Mouse (Mus musculus): ENCODE results near the gene Dlg2.

Dlg2 gene

GRCm38 (mm10) chr7:91576216-91576615 is 1099.7 kb downstream of the Dlg2 start:
- no peak for DNase-seq (ENCODE audit: low spot score)

DNA sequence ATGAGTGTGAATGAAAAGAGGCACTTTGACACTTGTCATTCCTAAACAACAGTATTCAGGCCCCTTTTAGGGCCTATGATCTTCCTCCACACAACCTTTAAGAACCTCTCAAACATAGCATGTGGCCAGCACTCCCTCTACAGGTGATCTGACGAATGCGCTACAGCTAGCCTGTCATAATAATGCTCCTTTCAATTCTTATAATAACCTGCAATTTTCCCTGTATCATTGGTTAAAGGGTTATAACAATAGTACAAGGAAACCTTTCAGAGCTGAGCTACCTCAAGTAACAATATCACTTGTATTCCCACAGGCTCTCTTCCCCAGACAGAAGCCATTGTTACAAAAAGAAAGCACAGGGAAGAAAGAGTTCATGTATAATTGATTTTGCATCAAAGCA is 1105.7 kb downstream of the Dlg2 start:
- DNase-seq (ENCODE audit: low spot score), result peak; percentile 7

GRCm38 (mm10) chr7:91583566-91583965 is 1107.1 kb downstream of the Dlg2 start:
- no peak for DNase-seq (ENCODE audit: low spot score)

DNA sequence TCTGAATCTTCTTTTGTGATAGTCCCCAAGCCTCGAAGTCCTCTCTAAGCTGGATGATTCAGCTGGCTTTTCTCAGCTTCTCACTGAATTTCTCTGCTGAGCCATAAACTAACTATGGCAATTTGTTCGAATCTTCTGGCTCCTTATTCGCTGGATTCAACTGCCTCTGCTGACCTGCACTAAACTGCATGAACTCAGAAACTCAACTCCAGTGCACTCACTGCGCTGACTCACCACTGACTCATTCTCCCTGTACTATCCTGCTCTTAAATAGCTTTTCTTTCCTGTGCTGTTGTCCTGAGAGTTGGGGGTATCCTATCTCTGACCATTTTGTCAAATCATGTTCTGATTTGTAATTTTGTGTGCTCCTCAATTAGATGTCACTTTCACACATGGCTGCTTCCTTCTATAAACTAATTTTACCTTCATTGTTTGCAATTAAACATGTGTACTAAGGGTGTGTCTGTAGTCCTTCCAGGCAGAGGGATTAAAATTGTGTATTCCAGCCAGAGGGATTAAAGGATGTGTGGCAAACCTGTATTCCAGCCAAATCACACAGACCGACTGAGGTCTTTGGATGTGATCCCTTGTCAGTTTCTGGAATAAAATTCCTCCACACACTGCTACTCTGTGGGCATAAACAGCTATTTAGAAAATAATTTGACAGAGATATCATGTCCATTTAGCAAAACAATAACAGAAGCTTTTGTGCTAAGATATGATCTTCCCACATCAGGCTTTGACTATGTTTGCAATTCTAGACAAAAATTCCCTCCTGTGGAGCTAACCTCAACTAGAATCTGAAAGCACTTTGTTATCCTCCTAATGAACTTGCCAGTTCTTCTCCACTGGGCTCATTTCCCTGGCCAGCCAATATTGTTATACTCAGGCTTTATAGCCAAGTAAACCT is 1115.0 kb downstream of the Dlg2 start:
- no peak for DNase-seq (ENCODE audit: low spot score)

DNA sequence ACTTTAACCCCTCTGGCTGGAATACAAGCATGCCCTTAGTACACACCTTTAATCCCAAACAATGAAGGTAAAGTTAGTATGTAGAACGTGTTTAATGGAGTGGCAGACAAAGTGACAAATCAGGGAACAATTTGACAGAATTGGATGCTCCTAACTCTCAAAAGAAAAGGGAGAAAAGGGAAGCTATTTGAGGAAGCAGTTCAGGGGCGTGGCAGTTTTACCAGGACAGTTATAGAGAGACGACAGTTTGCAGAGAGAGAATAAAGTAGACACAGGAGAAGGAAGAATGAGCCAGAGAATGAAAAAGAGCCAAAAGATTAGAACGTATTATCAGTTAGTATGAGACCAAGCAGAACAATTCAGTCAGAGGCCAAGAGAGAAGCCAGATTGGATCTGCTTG is 1122.1 kb downstream of the Dlg2 start:
- DNase-seq (ENCODE audit: low spot score), result no peak

DNA sequence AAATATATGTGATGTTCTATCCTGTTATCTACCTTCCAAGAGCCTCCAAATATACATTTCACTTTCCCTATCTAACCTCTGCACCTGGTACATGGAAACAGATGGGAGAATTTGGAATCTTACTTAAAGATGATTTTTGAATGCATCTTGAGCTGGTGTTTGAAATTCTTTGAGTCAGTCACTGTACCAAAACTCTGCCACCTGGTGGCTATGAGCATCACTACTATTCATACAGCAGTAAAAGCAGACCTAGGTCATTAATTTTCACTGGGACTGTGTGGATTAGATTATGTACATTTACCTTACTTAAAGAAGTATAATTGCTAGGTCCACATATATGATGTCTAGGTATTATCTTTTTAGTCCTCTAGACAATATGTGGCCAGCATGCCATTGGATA is 1124.8 kb downstream of the Dlg2 start:
- peak; percentile 32 for DNase-seq (ENCODE audit: low spot score)

DNA sequence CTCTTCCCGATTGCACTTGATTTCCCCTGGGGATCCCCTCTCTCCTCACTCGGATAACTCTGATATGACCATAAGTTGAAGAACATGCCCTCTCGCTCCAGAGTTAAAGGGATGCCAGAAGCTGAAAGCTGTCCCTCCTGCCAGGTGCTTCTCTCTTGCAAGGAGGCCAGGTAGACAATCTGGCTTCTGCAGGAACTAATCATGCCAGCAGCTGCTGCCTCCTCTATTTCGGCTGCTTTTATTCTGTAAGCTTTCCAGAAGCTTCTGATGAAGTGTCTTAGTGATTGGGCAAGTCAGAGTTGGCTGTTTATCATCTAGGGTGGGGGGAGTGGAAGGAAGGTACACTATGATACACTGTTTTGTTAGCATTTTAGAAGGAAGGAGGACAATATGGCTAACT is 1127.1 kb downstream of the Dlg2 start:
- no peak for DNase-seq (ENCODE audit: low spot score)

DNA sequence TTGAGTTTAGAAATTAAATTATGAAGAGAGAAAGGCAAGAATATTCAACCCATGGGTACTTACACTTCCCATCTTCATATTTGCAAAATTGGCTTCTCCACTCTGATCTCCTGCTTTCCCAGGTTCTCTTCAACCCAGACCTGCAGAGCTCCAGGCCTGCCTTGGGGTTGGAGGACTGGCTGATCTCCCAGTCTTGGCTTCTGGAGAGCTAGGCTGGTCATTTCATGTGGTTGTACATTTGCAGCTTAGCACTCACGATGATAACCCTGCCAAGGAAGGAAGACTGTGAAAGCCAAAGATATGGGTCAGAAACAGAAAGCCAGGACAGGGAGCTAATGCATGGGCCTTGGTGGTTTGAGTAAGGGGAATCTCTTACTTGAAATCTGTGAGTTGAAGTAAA is 1176.6 kb downstream of the Dlg2 start:
- DNase-seq (ENCODE audit: low spot score), result no peak

GRCm38 (mm10) chr7:91659498-91659897 is 1183.0 kb downstream of the Dlg2 start:
- DNase-seq (ENCODE audit: low spot score), result no peak

DNA sequence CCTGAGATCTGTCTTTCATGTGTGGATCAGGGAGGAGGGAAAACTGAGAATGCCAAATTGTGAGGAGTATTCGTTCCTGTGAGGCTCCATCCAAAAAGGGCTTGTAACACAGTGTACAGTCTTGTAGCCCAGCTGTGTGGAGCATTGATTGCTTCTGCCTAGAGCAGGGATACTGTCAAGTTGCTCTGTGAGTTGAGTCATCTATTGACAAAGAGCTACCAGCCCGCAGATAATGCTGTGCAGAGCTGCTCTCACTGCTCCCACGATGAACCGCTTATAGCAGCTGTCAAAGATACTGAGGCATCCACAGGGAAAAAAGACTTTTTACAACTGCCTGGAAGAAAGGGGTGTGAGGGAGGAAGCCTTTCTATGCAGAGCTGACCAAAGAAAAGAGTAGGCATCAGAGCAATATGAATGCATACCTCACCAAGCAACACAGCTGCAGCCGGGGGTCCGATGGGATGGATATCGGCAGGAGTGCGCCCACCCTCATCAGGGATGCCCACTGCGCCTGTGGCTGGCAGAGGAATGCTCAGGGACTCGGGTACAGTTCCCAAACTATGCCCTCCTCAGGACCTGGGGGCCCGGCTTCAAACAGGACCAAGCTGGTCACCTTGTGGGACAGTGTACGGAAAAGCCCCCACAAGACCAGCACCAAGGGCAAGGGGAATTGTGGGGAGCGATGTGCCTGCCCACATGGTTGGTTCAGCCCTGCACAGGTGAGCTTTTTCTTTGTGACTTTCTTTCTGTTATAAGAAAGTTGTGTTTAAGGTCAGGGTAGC is 1196.0 kb downstream of the Dlg2 start:
- DNase-seq (ENCODE audit: low spot score), result no peak

GRCm38 (mm10) chr7:91674401-91674800 is 1197.9 kb downstream of the Dlg2 start:
- DNase-seq (ENCODE audit: low spot score), result no peak

DNA sequence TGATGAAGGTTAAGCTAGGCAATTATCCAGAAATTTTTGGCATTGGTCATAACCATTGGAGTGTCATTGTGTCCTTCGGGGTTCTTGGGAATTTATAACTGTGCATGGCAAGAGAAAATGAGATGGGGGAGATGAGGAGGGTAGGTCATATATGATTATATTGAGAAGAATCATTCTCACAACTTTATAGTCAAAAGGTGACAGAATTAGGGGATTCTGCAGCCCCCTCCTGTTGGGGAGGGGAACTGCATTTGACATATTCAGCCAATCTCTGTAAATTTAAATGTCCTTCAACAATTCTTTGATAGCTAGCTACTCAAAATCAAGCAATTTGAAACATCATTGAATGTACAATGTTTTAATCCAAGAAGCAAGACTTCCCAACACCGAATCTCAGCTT is 1201.5 kb downstream of the Dlg2 start:
- DNase-seq (ENCODE audit: low spot score), result no peak

- DNase-seq (ENCODE audit: low spot score), result no peak
These were observed 1211.5 kb downstream of the Dlg2 start for GRCm38 (mm10) chr7:91687930-91688329.

- DNase-seq (ENCODE audit: low spot score), result no peak
These were observed 1213.4 kb downstream of the Dlg2 start for GRCm38 (mm10) chr7:91689829-91690228.

- DNase-seq (ENCODE audit: low spot score), result no peak
These were observed 1233.4 kb downstream of the Dlg2 start for GRCm38 (mm10) chr7:91709853-91710252.

DNA sequence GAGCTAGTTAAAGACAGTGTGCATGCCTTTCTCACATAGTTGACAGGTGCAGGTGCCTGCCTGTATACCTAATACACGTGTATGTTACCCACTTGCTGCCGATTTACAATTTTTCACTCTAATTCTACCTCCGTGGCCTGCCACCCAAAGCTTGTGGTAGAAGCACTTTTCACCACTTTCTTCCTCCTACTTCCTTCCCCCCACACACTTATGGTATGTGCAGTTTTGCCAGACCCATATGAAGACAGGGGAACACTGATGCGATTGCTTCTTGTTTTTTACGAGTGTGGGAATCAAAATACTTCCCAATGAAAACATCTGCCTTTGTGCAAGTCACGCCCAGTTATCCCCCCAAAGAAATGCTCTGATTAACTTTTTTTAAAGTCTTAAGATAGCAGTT is 1234.7 kb downstream of the Dlg2 start:
- no peak for DNase-seq (ENCODE audit: low spot score)

DNA sequence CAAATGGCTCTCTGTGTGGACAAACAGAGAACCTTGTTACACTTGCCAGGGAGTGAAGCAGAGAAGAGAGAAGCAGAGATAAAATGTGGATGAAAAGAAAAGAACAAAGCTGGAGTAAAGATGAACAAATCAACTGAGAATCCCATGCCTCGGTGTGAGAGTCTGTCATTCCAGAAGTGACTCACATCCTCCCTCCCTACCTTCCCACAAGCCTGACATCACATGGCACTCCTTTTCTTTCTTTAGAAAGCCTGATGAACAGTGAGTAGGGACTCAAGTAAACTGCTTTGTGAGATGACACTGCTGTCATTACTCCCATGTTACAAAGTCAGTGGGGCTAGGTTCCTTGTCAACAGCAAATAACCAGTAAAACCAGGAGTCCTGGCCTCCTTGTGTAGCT is 1239.3 kb downstream of the Dlg2 start:
- no peak for DNase-seq (ENCODE audit: low spot score)

DNA sequence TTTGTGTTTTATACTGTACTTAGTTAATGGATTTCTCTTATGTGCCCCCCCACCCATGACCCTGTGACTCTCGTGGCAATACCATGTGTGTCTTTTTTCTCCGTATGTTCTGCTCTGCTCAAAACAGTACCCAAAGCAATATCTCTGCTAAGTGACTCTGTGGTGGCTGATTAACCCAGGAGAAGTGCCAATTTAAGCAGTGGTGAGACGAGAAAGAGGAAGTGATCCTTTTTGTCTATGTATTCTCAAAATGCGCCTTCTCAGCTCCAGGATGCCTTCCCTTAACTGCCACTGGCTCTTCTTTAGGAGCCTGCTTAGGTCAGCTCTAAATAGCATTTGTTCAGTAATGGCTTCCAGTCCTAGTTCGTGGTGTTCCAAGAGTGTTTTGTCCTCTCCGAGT is 1240.2 kb downstream of the Dlg2 start:
- no peak for DNase-seq (ENCODE audit: low spot score)

DNA sequence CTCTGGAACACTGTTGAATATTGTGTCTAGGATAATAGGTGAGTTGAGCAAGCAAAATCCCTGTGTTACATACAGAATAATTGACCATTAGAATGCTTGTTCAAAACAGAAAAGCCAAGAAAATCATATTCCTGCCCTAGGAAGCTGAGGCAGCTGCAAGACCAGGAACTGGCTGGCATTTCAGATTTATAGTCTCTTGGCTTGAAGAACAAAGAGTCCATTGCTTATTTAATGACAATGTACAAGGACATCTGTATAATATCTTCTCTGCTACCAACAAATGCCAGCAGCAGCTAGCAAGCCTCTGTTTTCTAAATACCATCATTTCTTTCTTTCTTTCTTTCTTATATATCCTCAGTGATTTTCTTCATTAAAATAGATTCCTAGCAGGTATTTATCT is 1243.8 kb downstream of the Dlg2 start:
- no peak for DNase-seq (ENCODE audit: low spot score)

- DNase-seq (ENCODE audit: low spot score), result no peak
These were observed 1247.9 kb downstream of the Dlg2 start for GRCm38 (mm10) chr7:91724397-91724796.

- no peak for DNase-seq (ENCODE audit: low spot score)
These were observed 1264.3 kb downstream of the Dlg2 start for GRCm38 (mm10) chr7:91740748-91741147.

DNA sequence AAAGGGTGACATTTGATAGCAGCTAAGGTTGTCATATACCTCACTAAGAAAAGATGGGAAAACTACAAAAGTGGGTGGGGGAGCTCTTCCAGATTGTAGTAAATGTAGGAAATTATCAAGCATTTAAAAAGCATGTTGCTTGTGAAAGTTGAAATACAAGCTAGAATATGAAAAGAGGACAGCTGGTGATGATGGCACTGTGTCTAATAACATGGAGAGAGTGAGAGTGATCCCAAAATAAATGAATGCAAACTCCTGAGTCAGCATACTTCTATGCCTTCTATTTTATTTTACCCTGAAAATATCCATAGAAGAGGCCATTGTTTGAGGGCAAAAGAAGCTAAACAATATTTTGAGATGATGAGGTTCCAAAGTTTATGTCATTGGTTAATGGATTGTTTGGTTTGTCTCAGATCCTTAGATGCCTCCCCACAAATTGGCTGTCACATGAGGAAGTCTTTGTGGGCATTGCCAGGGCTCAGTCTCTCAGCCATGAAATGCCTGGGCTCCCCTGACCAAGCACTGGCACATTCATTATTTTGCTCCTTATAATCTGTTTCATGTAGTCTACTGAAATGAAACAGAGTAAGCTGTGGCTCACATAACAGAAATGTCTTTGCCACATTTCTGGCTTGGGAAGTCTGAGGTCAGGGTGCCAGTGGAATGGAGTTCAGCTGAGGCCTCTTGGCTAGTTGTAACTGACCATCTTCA is 1276.8 kb downstream of the Dlg2 start:
- DNase-seq (ENCODE audit: low spot score), result no peak

GRCm38 (mm10) chr7:91767648-91768047 is 1291.2 kb downstream of the Dlg2 start:
- DNase-seq (ENCODE audit: low spot score), result no peak

All from embryo, embryonic 10 days (tissue).